Mouse (Mus musculus) CH12.LX (cell line): ENCODE measurements at regions not wholly inside any gene's neighbourhood (a gene's known extent, or its start where the extent isn't known, plus 50 kb on each side); places are given as distances from the start of the nearest gene placed in this dataset.

Experiments
- DNase-seq: peaks from one replicate; pipeline ENCODE4 v3.0.0-alpha.2; 2013; ENCODE audit errors: extremely low read depth
- H3K27ac ChIP-seq: 2 replicates; pipeline ENCODE4 v1.5.1; 2012; ENCODE audit warnings: low read depth, mild to moderate bottlenecking, control low read depth, moderate library complexity; ENCODE audit not compliant: insufficient read depth
- H3K27me3 ChIP-seq: replicated peaks from 2 replicates; pipeline ENCODE3; 2012; ENCODE audit warnings: inconsistent platforms
- H3K36me3 ChIP-seq, 2 experiments: replicated peaks in 1 of 2; 2 replicates each; pipeline versions ENCODE3 to v1.6.1; 2012; ENCODE audit warnings: inconsistent platforms in 1 of 2, low read length in 1 of 2, mild to moderate bottlenecking in 1 of 2, mixed read lengths in 1 of 2, moderate library complexity in 1 of 2; ENCODE audit not compliant: control insufficient read depth in 1 of 2, insufficient read depth in 1 of 2
- H3K4me1 ChIP-seq, 2 experiments: 2 replicates each; pipeline ENCODE4 v1.6.1; 2012; ENCODE audit warnings: inconsistent platforms in 1 of 2, moderate library complexity in 1 of 2; ENCODE audit not compliant: insufficient read depth in 2 of 2, control insufficient read depth in 1 of 2
- H3K4me2 ChIP-seq: 2 replicates; pipeline ENCODE4 v1.6.1; 2012; ENCODE audit warnings: low read depth, mild to moderate bottlenecking, control low read depth; ENCODE audit not compliant: poor library complexity, insufficient read depth, severe bottlenecking
- H3K4me3 ChIP-seq, 3 experiments: fragments of 150-350 bp in 1 of 3; sonication (generic) in 1 of 3; replicated peaks in 1 of 3; 2 replicates each; pipeline versions ENCODE3 to v1.5.1; 2011 to 2012; ENCODE audit warnings: low read depth in 2 of 3, low read length in 2 of 3, mild to moderate bottlenecking in 2 of 3, moderate library complexity in 2 of 3, control low read depth in 1 of 3, improper control_type of control experiment in 1 of 3, inconsistent platforms in 1 of 3, mixed read lengths in 1 of 3; ENCODE audit not compliant: poor library complexity in 1 of 3
- H3K79me2 ChIP-seq: replicated peaks from 2 replicates; pipeline ENCODE4 v1.6.1; 2012; ENCODE audit warnings: mild to moderate bottlenecking, moderate library complexity; ENCODE audit not compliant: control insufficient read depth, poor library complexity, insufficient read depth, severe bottlenecking; ENCODE audit errors: extremely low read depth
- H3K9ac ChIP-seq: 2 replicates; pipeline ENCODE4 v1.6.1; 2012; ENCODE audit warnings: low read depth, mild to moderate bottlenecking, control low read depth, moderate library complexity; ENCODE audit not compliant: insufficient read depth
- H3K9me3 ChIP-seq: replicated peaks from 2 replicates; pipeline ENCODE3; 2012; ENCODE audit warnings: low read length, inconsistent platforms, mixed read lengths
- CHD2 ChIP-seq: IDR thresholded peaks from 2 replicates; pipeline ENCODE4 v1.6.1; 2011; ENCODE audit warnings: low read length, improper control_type of control experiment
- E2F4 ChIP-seq: IDR thresholded peaks from 2 replicates; pipeline ENCODE4 v1.6.1; 2011; ENCODE audit warnings: low read depth, low read length, improper control_type of control experiment; ENCODE audit not compliant: insufficient replicate concordance
- ELF1 ChIP-seq: IDR thresholded peaks from 2 replicates; pipeline ENCODE4 v1.6.1; 2014; ENCODE audit warnings: low read depth, mild to moderate bottlenecking, inconsistent platforms, low read length, improper control_type of control experiment
- EP300 ChIP-seq: IDR thresholded peaks from 2 replicates; pipeline ENCODE4 v1.6.1; 2011; ENCODE audit warnings: low read length, improper control_type of control experiment
- IRF4 ChIP-seq: IDR thresholded peaks from 2 replicates; pipeline ENCODE4 v1.6.1; 2014; ENCODE audit warnings: low read depth, mild to moderate bottlenecking, inconsistent platforms, low read length, improper control_type of control experiment
- MAFK ChIP-seq: IDR thresholded peaks from 2 replicates; pipeline ENCODE4 v1.6.1; 2011; ENCODE audit warnings: low read length, improper control_type of control experiment; ENCODE audit not compliant: insufficient replicate concordance
- MEF2A ChIP-seq: IDR thresholded peaks from 2 replicates; pipeline ENCODE4 v1.6.1; 2014; ENCODE audit warnings: low read depth, mild to moderate bottlenecking, inconsistent platforms, low read length, improper control_type of control experiment, borderline replicate concordance
- MXI1 ChIP-seq: IDR thresholded peaks from 2 replicates; pipeline ENCODE4 v1.6.1; 2011; ENCODE audit warnings: mild to moderate bottlenecking, low read depth, low read length, improper control_type of control experiment
- MYC ChIP-seq: IDR thresholded peaks from 2 replicates; pipeline ENCODE4 v1.6.1; 2011; ENCODE audit warnings: low read depth, mild to moderate bottlenecking, improper control_type of control experiment, low read length
- NELFE ChIP-seq: IDR thresholded peaks from 2 replicates; pipeline ENCODE4 v1.6.1; 2011; ENCODE audit warnings: low read depth, low read length, improper control_type of control experiment
- NRF1 ChIP-seq: IDR thresholded peaks from 2 replicates; pipeline ENCODE4 v1.6.1; 2014; ENCODE audit warnings: low read depth, mild to moderate bottlenecking, inconsistent platforms, low read length, improper control_type of control experiment, moderate library complexity
- POLR2A ChIP-seq: IDR thresholded peaks from 2 replicates; pipeline ENCODE4 v1.6.1; 2011; ENCODE audit warnings: low read depth, mild to moderate bottlenecking, improper control_type of control experiment, low read length
- RAD21 ChIP-seq: IDR thresholded peaks from 2 replicates; pipeline ENCODE4 v1.6.1; 2011; ENCODE audit warnings: low read depth, mild to moderate bottlenecking, low read length, improper control_type of control experiment, moderate library complexity
- SIN3A ChIP-seq: IDR thresholded peaks from 2 replicates; pipeline ENCODE4 v1.6.1; 2012; ENCODE audit warnings: low read length, improper control_type of control experiment, inconsistent platforms
- SMC3 ChIP-seq: IDR thresholded peaks from 2 replicates; pipeline ENCODE4 v1.6.1; 2011; ENCODE audit warnings: low read depth, low read length, improper control_type of control experiment
- UBTF ChIP-seq: IDR thresholded peaks from 2 replicates; pipeline ENCODE4 v1.6.1; 2012; ENCODE audit warnings: low read depth, mild to moderate bottlenecking, inconsistent platforms, low read length, improper control_type of control experiment, moderate library complexity
- USF1 ChIP-seq: IDR thresholded peaks from 2 replicates; pipeline ENCODE4 v1.6.1; 2014; ENCODE audit warnings: low read depth, mild to moderate bottlenecking, inconsistent platforms, low read length, improper control_type of control experiment
- ZKSCAN1 ChIP-seq: IDR thresholded peaks from 2 replicates; pipeline ENCODE4 v1.6.1; 2012; ENCODE audit warnings: low read depth, inconsistent platforms, low read length, improper control_type of control experiment, borderline replicate concordance
- dilution Hi-C: fragments of 300-500 bp; cut with MboI; formaldehyde crosslinking; loops from 2 replicates; pipeline ENCODE4 v1.14.3; 2020; ENCODE audit warnings: low sequenced_read_pairs; ENCODE audit not compliant: extremely low pct_unique_long_range_greater_than_20kb, extremely low pct_ligation_motif_present
- in situ Hi-C: fragments of 300-500 bp; cut with MboI; formaldehyde crosslinking; loops from 3 replicates; pipeline ENCODE4 v1.14.3; 2019; ENCODE audit warnings: low sequenced_read_pairs, low pct_ligation_motif_present, low pct_unique_long_range_greater_than_20kb, mixed read lengths

DNA sequence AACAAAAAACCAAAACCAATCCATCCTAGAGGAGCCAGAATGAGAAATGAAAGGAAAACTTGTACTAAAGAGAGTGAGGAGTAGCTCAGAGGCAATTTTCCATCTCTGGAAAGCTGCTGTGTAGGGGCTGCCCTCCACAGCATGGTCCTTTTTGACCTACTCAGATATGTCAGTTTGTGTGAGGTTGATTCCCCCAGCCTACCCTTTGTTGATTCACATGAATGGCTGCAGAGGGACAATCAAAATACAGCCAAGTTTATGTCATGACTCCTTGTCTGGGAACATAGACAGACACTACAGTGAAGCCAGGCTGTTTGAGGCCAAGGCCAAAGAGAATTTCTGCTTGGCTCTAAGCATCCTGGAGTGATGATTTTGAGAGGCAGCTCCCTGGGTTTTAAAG lies 387.4 kb upstream of the Cdh6 start:
- dilution Hi-C loops (no loop called here), in situ Hi-C loops (no loop called here)
- no peak overlapping the region for H3K27ac ChIP-seq
- H3K79me2 ChIP-seq, result no peaks in the 10 kb centered on the region
- H3K27me3 ChIP-seq, result no peaks in the 10 kb centered on the region
- H3K4me2 ChIP-seq, result no peak overlapping the region
- no peak for DNase-seq
- TF ChIP-seq MEF2A (no peak), CHD2 (no peak), USF1 (no peak), RAD21 (no peak), IRF4 (no peak), POLR2A (no peak), MAFK (no peak), NELFE (no peak), SIN3A (no peak), MXI1 (no peak), ZKSCAN1 (no peak), EP300 (no peak), E2F4 (no peak), NRF1 (no peak), MYC (no peak)
- TF ChIP-seq, all 38 proteins: peak for 0
- Histone ChIP-seq H3K9ac (no peak overlapping the region), H3K4me3 (no peak overlapping the region), H3K9me3 (no peaks in the 10 kb centered on the region), H3K4me1 (0 out of 4 replicates have a peak, but pooled peaks cover 0 to 2% of the 10 kb centered on the region in 2 experiments), H3K36me3 (no peaks in the 10 kb centered on the region)

DNA sequence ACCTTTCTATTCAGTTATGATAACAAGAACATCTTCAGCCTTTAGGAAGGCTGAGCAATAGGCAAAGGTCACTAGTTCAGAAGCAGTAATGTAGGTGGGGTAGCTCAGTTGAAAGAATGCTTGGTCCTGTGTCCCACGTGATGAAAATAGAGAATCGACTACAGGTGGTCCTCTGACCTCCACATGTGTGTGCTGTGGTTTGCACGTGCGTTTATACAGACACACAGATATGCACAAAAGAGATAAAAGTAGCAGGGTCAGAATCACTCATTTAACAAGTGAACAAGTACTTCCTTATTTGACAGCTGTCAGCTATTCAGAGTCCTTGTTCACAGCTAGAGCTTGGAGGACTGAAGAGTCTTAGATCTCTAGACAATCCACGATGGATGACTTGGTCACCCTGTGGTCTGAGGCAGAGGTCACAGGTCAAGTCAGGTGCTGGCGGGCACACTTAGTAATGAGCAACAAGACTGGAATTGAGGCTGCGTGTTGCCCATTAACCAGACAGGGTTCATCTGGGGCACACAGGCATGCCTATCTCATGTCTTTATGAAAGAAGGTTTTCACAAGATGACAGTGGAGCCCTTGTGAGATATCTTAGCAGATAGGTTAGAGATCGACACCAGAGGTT lies 375.8 kb upstream of the Cdh6 start:
- Histone ChIP-seq H3K9ac (no peak overlapping the region), H3K36me3 (no peaks in the 10 kb centered on the region), H3K79me2 (no peaks in the 10 kb centered on the region), H3K27me3 (no peaks in the 10 kb centered on the region), H3K9me3 (no peaks in the 10 kb centered on the region), H3K4me2 (no peak overlapping the region), H3K4me1 (peaks cover 0 to 2% of the 10 kb centered on the region in 2 experiments; a peak in 1 of 4 replicates), H3K4me3 (no peak overlapping the region), H3K27ac (no peak overlapping the region)
- TF ChIP-seq UBTF (no peak), ELF1 (no peak), SMC3 (no peak)
- in situ Hi-C loops, result no loop called here
- dilution Hi-C loops, result no loop called here
- no peak for DNase-seq
